Mouse (Mus musculus): ENCODE measurements at regions not wholly inside any gene's neighbourhood (a gene's known extent, or its start where the extent isn't known, plus 50 kb on each side); places are given as distances from the start of the nearest gene placed in this dataset.
A peak's percentile ranks its signal among the peaks of the same experiment; 100 is the strongest.

- DNase-seq = no peak
These were observed 164.5 kb downstream of the Gm765 start for GRCm38 (mm10) chr6:98178005-98178404.

- no peak for DNase-seq
These were observed 193.3 kb downstream of the Gm765 start for GRCm38 (mm10) chr6:98149043-98149813.

GRCm38 (mm10) chr6:98147855-98148254 lies 194.7 kb downstream of the Gm765 start:
- DNase-seq = no peak

- DNase-seq = peak; percentile 27
These were observed 209.6 kb downstream of the Gm765 start for GRCm38 (mm10) chr6:98132931-98133330.

- DNase-seq = no peak
These were observed 217.1 kb downstream of the Gm765 start for GRCm38 (mm10) chr6:98125434-98125833.

- no peak for DNase-seq
These were observed 224.0 kb downstream of the Gm765 start for GRCm38 (mm10) chr6:98118355-98119150.

GRCm38 (mm10) chr6:98114327-98115134 lies 228.0 kb downstream of the Gm765 start:
- DNase-seq = no peak

- DNase-seq = peak; percentile 16
These were observed 228.8 kb downstream of the Gm765 start for GRCm38 (mm10) chr6:98113708-98114107.

- no peak for DNase-seq
These were observed 229.9 kb downstream of the Gm765 start for GRCm38 (mm10) chr6:98112495-98113115.

- no peak for DNase-seq
These were observed 235.4 kb downstream of the Gm765 start for GRCm38 (mm10) chr6:98107123-98107522.

- DNase-seq = peak; percentile 81
These were observed 237.1 kb downstream of the Gm765 start for GRCm38 (mm10) chr6:98105280-98106090.

GRCm38 (mm10) chr6:98104432-98104831 lies 238.1 kb downstream of the Gm765 start:
- DNase-seq = no peak

- no peak for DNase-seq
These were observed 241.5 kb downstream of the Gm765 start for GRCm38 (mm10) chr6:98101023-98101422.

GRCm38 (mm10) chr6:98099126-98099525 lies 243.4 kb downstream of the Gm765 start:
- no peak for DNase-seq

GRCm38 (mm10) chr6:98095243-98095642 lies 247.3 kb downstream of the Gm765 start:
- no peak for DNase-seq

- DNase-seq = peak; percentile 40
These were observed 253.4 kb downstream of the Gm765 start for GRCm38 (mm10) chr6:98089185-98089584.

GRCm38 (mm10) chr6:98080076-98080475 lies 262.5 kb downstream of the Gm765 start:
- DNase-seq = no peak

Measured in adrenal gland, postnatal 14 days (tissue).